Comparison of ENCODE assay signal across 8 mouse cellular contexts in the genomic region with DNA sequence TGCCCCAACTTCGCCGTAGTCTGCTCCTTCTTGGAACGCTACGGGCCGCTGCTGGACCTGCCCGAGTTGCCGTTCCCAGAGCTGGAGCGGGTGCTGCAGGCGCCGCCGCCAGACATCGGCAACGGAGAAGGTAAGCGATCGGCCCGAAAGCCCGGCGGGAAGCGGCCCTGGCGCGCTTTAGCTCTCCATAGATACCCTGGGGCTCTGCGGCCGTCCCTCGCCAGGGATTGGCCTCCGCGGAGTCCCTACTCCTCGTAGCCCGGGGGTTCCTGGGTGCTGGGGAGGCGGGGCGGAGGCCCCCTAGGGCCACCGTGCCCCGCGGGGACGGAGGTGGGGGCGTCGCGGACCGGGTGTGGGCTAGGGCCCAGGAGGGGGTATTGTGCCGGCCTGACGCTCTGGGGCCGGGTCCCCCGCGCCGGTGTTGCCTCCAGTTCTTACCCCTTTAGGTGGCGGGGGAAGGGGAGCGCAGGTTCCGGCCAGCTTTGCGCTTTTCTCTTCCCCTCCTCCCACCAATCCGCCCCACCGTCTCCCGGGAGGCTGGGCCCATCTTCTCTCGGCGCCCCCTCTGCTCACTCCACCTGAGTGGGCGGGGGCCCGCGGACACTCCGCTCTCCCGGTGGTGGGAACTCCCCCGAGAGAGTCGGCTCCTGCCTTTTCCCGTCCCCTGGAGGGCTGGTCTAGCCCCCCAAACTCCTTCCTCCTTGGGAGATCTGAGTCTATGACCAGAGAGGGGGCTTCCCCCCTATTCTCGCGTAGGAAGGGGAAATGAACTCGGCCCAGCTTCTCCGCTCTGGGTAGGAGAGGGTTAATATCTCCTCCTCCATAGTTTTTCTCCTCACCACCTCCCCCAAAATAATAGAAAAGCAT. TPM values are rescaled to one million over a fixed set of nuclear protein-coding genes. Genes with fewer than 3 reads are reported as not detected.
DNase-seq lines count a peak whose midpoint lies in the region; ATAC-seq and TF ChIP-seq lines count a peak whose summit lies in the region.

No protein-coding gene starts in this region.

- POLR2A ChIA-PET in Patski (lab: Charles Lee): interaction anchor here (0.9 kb wide), 1 partner anchor 208 kb away, joined by 3 read pairs; no protein-coding TSS in a partner anchor

- peaks cover 10% of the 10 kb centered on the region for H3K4me1 ChIP-seq in hindbrain, embryonic 12.5 days

- no peaks in the 10 kb centered on the region for H3K27me3 ChIP-seq in Patski
- H3K27me3 ChIP-seq in hindbrain, embryonic 12.5 days: no peaks in the 10 kb centered on the region

- CTCF ChIA-PET in Patski (lab: Charles Lee): interaction anchor here (1.1 to 1.2 kb wide), 2 partner anchors 8 to 13 kb away, joined by 4 read pairs; no protein-coding TSS in a partner anchor

- TF ChIP-seq CTCF in Patski (IDR thresholded peaks at IDR 0.05): no peak

- H3K4me2 ChIP-seq in hindbrain, embryonic 12.5 days (replicated peaks): peak overlapping the region; percentile 82

- ATAC-seq in Patski: peak; percentile 11
- ATAC-seq in hindbrain, embryonic 12.5 days (ENCODE audit: low FRiP score): peak; percentile 51

- H3K4me3 ChIP-seq in hindbrain, embryonic 12.5 days: peak overlapping the region; percentile 98

- peak overlapping the region; percentile 100 for H3K9ac ChIP-seq in hindbrain, embryonic 12.5 days

- H3K9me3 ChIP-seq in hindbrain, embryonic 12.5 days (replicated peaks): no peaks in the 10 kb centered on the region

- under 1% methylated on average over 61 of the region's 65 CpGs for WGBS in hindbrain, embryonic 12.5 days

- no peaks in the 10 kb centered on the region for H3K36me3 ChIP-seq in hindbrain, embryonic 12.5 days

- in situ Hi-C loops in Patski (cut with MboI; ENCODE audit: low pct_unique_long_range_greater_than_20kb): loop anchor here (5.0 kb wide), 1 partner anchor 98 kb away; a partner anchor contains a TSS

- H3K27ac ChIP-seq in hindbrain, embryonic 12.5 days: peak overlapping the region; percentile 98

- no peak for DNase-seq in Patski (ENCODE audit: low read depth, low spot score)
- peak; percentile 69 for DNase-seq in cerebellum, adult 9-10 months
- DNase-seq in frontal cortex, postnatal 14 days (ENCODE audit: low spot score in 2 of 2): peak; percentile 42 to 44
- peak; percentile 42 to 46 for DNase-seq in left cerebral cortex, adult 18-20 months (ENCODE audit: low spot score in 2 of 2)
- peak; percentile 23 for DNase-seq in lung, postnatal 36 days
- DNase-seq in retina, postnatal 7 days (ENCODE audit: low read depth, low spot score): peak; percentile 24
- DNase-seq in urinary bladder, adult 2 months (ENCODE audit: low spot score): peak; percentile 56

RNA-seq across cellular contexts. Expression of a gene that starts 0.5 kb away (rescaled TPM):
- 22.8 TPM for polyA plus RNA-seq in Patski (2021)
- polyA plus RNA-seq in hindbrain, embryonic 12.5 days (2016; fragmentation: Nextera tagmentation; extraction: Ambion mirVana): 33.2 and 33.4 TPM in 2 replicates
- total RNA-seq in left cerebral cortex, adult 18-20 months (2021): 10 to 100 TPM; 45.0 to 48.3 TPM
- 6.3 and 12.6 TPM in 2 replicates for polyA plus RNA-seq in urinary bladder, adult 2 months (2012; rRNA removed)

RNA-seq across cellular contexts. Expression of a gene that starts 0.9 kb away (rescaled TPM):
- polyA plus RNA-seq in Patski (2021): 23.1 TPM
- polyA plus RNA-seq in hindbrain, embryonic 12.5 days (2016; fragmentation: Nextera tagmentation; extraction: Ambion mirVana): 40.5 and 43.9 TPM in 2 replicates
- 10 to 100 TPM; 33.0 to 40.5 TPM for total RNA-seq in left cerebral cortex, adult 18-20 months (2021)
- 54.3 and 64.7 TPM in 2 replicates for polyA plus RNA-seq in urinary bladder, adult 2 months (2012; rRNA removed)
